Mouse (Mus musculus): ENCODE data around the gene Tap2.

- TF ChIP-seq CTCF (conservative IDR thresholded peaks at IDR 0.05 in 1 of 2, IDR thresholded peaks at IDR 0.05 in 1 of 2; ENCODE audit: low read depth in 2 of 2, low read length in 2 of 2), result no peak
- TF ChIP-seq USF2 (conservative IDR thresholded peaks at IDR 0.05; ENCODE audit: low read depth, low read length), result no peak
- TF ChIP-seq MYC (IDR thresholded peaks at IDR 0.05; ENCODE audit: low read depth, low read length), result no peak
- TF ChIP-seq CHD1 (IDR thresholded peaks at IDR 0.05; ENCODE audit: low read depth, low read length), result no peak; the same call in 1 of the 2 replicates
- no peak for TF ChIP-seq E2F4 (IDR thresholded peaks at IDR 0.05; ENCODE audit: insufficient replicate concordance, low read depth, low read length)
- TF ChIP-seq ELF1 (IDR thresholded peaks at IDR 0.05; ENCODE audit: low read depth, low read length), result no peak
- TF ChIP-seq UBTF (IDR thresholded peaks at IDR 0.05; ENCODE audit: low read depth, low read length), result no peak
- no peak for TF ChIP-seq NELFE (IDR thresholded peaks at IDR 0.05; ENCODE audit: low read depth, low read length)
- no peak for TF ChIP-seq PAX5 (IDR thresholded peaks at IDR 0.05; ENCODE audit: low read length)
Observed at GRCm38 (mm10) chr17:34200772-34201505, 2.4 kb upstream of the Tap2 start.

All from CH12.LX (cell line).